Mouse (Mus musculus): ENCODE measurements at regions not wholly inside any gene's neighbourhood (a gene's known extent, or its start where the extent isn't known, plus 50 kb on each side); places are given as distances from the start of the nearest gene placed in this dataset.

- no peak overlapping the region for H3K4me3 ChIP-seq (ENCODE audit: insufficient read depth, low read length)
- TF ChIP-seq CTCF (IDR thresholded peaks at IDR 0.05; ENCODE audit: borderline replicate concordance, insufficient read depth, low read length) (no peak), POLR2A (IDR thresholded peaks at IDR 0.05; ENCODE audit: low read depth, low read length) (no peak)
- no peak overlapping the region for H3K27ac ChIP-seq (ENCODE audit: insufficient read depth, low read length)
- no peaks in the 10 kb centered on the region for H3K4me1 ChIP-seq (ENCODE audit: control insufficient read depth, insufficient read depth, low read length)
These were observed 60.9 kb upstream of the Med14 start for GRCm38 (mm10) chrX:12822777-12823176.

- Histone ChIP-seq H3K4me1 (ENCODE audit: control insufficient read depth, insufficient read depth, low read length) (no peaks in the 10 kb centered on the region), H3K4me3 (ENCODE audit: insufficient read depth, low read length) (no peak overlapping the region), H3K27ac (ENCODE audit: insufficient read depth, low read length) (no peak overlapping the region)
- TF ChIP-seq CTCF (IDR thresholded peaks at IDR 0.05; ENCODE audit: borderline replicate concordance, insufficient read depth, low read length) (no peak), POLR2A (IDR thresholded peaks at IDR 0.05; ENCODE audit: low read depth, low read length) (no peak)
These were observed 51.3 kb upstream of the Med14 start for GRCm38 (mm10) chrX:12813083-12813660.
